Mouse (Mus musculus) erythroblast, embryonic 14.5 days (primary cell): ENCODE data around the gene Gm37240.

Experiments used
- GATA1 ChIP-seq: IDR thresholded peaks from 2 replicates; pipeline ENCODE4 v1.6.1; 2012; ENCODE audit warnings: low read length, inconsistent platforms, mixed read lengths
- TAL1 ChIP-seq: IDR thresholded peaks from 3 replicates; pipeline ENCODE4 v1.6.1; 2012; ENCODE audit warnings: low read length, inconsistent platforms, mixed read lengths

- no peak for TF ChIP-seq GATA1
- TF ChIP-seq TAL1 = no peak
These were observed 570.0 kb downstream of the Gm37240 start for GRCm38 (mm10) chr3:85317306-85317705.
